Mouse (Mus musculus) kidney, postnatal 14 days (tissue): ENCODE results near the gene Kat2b.
"Not testable (repeated sequence)": the region's sequence is repeated elsewhere in the genome, so short reads cannot be mapped to it uniquely, and the experiment has no call there.

Source experiments
- DNase-seq: peaks from one replicate; pipeline ENCODE4 v3.0.0; 2022; ENCODE audit warnings: mixed read lengths

Kat2b gene

DNA sequence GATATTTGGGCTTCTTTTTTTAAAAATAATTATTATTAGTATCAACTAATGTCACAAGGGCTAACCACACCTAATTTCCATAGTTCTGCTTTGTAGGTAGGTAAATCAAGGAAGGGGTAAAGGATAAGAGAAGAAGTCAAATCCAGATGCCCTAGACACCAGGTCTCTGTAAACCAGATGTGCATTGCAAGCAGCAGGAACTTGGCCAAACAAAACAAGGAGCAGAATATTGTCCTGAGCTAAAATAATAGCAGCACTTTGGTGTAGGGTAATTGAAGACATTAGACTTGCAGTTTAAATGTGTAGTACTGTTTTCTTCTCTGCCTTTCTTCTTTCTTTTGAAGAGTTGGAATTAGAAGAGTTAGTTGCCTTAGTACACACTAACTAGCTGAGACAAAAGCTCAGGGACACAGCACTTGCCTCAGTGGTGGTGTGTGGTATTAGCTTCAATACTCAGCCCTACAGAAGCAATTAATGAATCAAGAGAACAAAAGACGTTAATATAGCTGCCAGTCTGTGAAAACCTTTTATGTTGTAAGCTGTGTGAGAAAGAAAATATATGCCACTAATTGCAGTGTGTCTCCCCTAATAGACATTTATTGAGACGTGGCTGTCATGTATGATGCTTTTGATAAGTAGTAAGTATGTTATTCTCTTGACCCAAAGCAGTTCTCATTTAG, 98.2 kb downstream of the Kat2b start:
- DNase-seq: no peak

DNA sequence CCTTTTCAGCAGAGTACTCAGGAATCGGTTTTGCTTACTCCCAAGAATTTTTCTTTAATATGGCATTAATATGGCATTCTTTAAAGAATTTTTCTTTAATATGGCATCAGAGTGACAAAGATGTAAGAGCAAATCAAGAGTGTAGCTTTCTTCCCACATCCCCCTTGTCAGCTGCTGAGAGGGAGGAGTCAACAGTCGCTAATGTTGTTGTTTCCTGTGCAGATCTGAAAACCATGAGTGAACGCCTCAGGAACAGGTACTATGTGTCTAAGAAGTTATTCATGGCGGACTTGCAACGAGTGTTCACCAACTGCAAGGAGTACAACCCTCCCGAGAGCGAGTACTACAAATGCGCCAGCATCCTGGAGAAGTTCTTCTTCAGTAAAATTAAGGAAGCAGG, 103.8 kb downstream of the Kat2b start:
- no peak for DNase-seq

- DNase-seq: peak; percentile 44
These were observed 112.1 kb downstream of the Kat2b start for GRCm38 (mm10) chr17:53678716-53679115.

DNA sequence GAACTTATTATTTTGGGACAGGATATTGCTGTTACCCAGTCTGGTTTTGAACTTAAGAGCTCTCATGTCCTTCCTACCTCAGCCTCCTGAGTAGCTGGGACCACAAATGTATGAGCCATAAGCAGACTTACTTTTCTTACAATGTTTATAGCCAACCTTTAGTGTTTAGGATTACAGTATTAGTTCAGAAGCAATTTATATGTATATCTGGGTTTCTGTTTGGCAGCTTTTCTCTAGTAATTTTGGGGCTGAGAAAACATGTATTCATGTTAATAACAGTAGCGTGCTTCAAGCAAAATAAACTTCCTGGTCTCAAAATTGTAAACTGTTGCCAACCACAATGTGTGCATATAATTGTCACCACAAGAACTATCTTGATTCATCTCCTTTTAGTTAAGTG, 121.7 kb downstream of the Kat2b start:
- no peak for DNase-seq

- peak; percentile 98 for DNase-seq
These were observed 122.5 kb downstream of the Kat2b start, which contains the start of gene Sgo1 for GRCm38 (mm10) chr17:53688877-53689802. Sgo1 (minus strand) TSS chr17:53689333.

GRCm38 (mm10) chr17:53689946-53690345, 123.3 kb downstream of the Kat2b start:
- no peak for DNase-seq

DNA sequence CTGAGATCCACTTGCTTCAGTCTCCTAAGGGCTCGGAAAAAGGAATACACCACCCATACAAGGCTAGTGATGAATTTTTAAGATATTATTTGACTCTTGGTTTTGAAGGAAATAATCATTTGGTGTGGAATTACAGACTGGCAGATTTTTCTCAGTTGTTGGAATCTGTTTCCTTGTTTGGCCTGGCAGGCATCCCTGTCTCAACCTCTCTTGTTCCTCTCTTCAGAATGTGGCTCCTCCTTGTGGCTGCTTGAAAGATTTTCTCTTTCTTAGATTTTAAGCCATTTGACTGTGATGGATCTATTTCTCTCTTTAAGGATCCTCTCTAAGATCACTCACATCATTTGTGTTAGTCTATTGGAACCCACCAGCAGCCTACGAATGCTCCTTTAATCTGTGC, 127.4 kb downstream of the Kat2b start:
- peak; percentile 56 for DNase-seq

- not testable (repeated sequence) for DNase-seq
These were observed 130.9 kb downstream of the Kat2b start for GRCm38 (mm10) chr17:53697521-53697920.

DNA sequence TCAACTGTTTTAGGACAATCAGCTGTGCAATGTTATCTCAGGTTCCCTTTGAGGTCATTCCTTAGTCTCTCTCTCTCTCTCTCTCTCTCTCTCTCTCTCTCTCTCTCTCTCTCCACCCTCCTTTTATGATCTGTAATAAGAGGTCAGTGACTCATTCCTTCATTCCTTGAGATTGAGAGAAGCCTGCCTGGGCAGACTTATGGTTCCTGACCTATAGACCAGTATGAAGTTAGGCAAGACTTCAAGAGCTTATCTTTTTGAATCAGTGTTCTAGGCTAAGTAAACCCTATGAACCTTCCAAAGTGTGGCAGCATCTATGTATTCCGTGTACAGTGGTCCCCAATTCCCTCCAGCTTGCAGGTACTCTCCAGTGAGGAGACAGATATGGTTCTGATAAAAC, 147.8 kb downstream of the Kat2b start:
- no peak for DNase-seq

DNA sequence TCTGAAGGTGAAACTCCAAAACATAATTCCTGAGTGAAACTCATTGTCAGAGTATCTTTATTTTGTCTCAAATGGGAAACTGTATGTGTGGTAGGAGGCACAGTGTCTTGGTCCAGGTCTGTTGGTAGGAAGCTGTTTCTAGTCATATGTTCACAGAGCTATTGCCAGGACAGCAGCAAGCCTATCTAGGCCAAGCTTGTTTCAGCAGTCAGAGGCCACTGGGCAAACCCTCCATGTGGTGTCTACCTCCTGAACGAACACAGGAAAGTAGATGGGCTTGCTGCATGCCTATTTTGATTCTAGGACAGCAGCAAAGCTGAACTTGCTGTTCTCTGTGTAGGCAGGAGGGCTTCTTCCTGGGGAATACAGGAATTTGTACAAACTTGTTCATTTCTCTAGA, 148.5 kb downstream of the Kat2b start:
- DNase-seq: not testable (repeated sequence)

GRCm38 (mm10) chr17:53718474-53718873, 151.8 kb downstream of the Kat2b start:
- DNase-seq: no peak

DNA sequence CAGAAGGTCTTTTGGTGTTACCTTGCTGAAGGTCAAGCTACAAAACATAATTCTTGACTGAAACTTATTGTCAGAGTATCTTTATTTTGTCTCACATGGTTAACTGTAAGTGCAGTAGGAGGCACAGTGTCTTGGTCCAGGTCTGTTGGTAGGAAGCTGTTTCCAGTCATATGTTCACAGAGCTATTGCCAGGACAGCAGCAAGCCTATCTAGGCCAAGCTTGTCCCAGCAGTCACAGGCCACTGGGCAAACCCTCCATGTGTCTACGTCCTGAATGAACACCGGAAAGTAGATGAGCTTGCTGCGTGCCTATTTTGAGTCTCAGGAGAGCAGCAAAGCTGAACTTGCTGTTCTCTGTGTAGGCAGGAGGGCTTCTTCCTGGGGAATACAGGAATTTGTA, 152.3 kb downstream of the Kat2b start:
- not testable (repeated sequence) for DNase-seq
